Mouse (Mus musculus) erythroblast, adult 5-6 weeks (primary cell): Measurements from ENCODE around the gene Kdm7a. TPM values are rescaled to one million over a fixed set of nuclear protein-coding genes. Genes with fewer than 3 reads are reported as not detected.

Experiments
- ATAC-seq: replicated peaks from 2 replicates; pipeline ENCODE4 v1.8.0; 2016; ENCODE audit warnings: moderate number of reproducible peaks, mild to moderate bottlenecking, moderate TSS enrichment, inconsistent platforms; ENCODE audit not compliant: poor library complexity, low FRiP score, severe bottlenecking
- total RNA-seq, 2 experiments: library from RNA; stranded (forward) in 1 of 2; stranded (reverse) in 1 of 2; fragments of 150-400 nt in 1 of 2; fragments of 200-764, 138-1000 nt in 1 of 2; gene quantifications; 2 replicates each; pipeline versions ENCODE4 v1.2.3 to v1.2.4; 2015 to 2017; ENCODE audit warnings: low replicate concordance in 2 of 2

Gene Kdm7a
- total RNA-seq, 2 experiments from 2014 or later, result 103 to 216 TPM

DNA sequence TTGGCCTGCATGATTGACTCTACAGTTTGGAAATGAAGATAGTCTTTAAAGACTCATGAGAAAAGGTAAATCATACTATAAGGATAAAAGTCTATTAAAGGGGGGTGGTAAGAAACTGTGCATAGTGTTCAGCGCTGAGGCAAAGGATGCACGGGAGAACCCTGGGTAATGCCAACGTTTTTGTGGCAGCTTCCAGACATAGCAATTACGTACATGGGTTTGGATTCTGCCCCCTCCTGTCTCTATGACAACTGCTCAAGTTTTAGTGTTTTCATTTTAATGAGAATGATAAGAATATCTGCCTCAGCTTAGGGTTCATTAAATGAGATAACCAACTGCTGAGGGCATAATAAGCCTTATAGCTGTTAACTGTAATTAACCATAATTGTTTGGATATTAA lies 3.1 kb upstream of the Kdm7a start:
- no peak for ATAC-seq

DNA sequence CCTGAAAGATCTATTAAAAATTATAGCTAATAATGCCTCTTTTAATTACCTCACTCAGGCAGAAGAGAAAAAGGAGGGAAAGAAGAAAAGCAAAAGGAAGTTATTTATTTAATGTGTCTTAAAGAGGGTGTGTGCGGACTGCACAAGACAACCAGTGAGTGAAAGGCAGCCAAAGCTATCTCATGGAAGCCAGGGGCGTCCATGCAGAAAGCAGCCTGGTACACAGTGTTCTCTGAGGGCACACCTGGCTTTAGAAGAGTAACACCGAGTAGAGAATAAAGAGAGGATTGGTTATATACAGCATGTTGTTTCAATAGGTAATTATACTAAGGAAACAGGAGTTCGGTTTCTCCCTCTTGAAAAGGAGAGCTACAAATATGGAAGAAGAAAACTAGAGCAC lies 1.6 kb upstream of the Kdm7a start:
- no peak for ATAC-seq

DNA sequence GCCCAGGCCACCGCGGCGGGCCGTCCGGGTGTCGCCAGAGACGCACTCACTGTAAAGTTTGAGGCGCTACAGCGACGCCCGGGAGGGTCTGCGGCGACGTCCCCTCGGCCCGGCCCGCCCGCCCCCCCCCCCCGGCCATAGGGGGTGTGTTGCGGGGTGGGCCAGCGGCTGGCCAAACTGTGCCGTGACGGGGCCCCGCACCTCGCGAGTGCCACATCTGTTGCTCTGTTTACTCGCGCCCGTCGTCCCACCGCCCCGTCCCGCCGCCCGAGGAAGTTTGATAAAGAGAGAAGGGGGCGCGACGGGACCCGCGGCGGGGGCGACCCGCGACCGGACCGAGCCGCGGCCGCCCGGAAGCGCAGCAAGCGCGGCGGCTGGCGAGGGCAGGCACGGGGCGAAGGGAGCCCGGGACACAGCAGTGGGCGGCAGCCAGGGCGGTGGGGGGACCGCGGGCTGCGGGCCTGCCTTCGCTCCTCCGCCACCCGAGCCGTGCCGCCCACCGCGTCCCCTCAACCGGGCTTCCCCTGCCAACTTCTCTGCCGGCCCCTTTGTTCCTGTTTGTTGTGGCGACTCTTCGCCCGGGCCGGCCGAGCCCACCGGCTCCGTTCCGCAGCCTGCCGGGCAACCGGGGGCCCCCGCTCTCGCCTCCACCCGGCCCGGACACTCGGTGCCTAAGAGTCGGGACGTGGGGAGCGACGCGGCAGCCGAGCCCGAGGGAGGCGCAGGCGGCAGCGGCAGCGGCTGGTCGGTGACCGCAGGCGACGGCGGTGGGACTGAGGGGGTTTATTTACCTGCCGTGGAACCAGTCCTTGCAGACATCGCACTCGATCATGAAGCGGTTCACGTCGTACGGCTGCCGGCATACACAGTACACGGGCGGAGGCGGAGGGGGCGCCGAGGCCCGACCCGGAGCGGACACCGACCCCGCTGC lies 674 bp downstream of the Kdm7a start:
- no peak for ATAC-seq

DNA sequence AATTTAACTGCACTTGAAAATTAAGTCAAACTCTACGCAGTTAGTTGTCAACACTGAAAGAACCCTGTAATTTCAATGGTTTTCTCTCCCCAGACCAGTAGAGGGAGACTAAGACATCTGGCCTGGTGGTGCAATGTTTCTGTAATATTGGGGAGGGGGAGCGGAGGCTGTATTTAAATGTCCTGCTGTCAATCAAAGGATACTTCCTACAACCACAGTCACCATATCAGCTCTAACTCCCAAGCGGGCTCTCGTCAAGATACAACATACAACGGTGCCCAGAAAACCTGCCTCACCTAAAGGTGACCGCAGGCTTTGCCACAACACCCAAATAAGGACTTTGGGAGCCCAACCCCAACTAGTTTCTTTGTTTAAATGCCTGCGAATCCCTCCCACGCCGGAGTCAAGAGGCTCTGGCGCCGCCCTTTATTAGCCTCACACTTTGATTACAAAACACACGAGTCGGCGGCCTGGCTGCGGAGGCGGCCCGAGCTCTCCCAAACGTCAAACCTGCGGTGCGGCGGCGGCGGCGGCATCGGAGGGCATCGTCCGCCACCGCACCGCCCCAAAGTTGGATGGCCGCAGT lies 1.4 kb downstream of the Kdm7a start:
- peak; percentile 61 for ATAC-seq

DNA sequence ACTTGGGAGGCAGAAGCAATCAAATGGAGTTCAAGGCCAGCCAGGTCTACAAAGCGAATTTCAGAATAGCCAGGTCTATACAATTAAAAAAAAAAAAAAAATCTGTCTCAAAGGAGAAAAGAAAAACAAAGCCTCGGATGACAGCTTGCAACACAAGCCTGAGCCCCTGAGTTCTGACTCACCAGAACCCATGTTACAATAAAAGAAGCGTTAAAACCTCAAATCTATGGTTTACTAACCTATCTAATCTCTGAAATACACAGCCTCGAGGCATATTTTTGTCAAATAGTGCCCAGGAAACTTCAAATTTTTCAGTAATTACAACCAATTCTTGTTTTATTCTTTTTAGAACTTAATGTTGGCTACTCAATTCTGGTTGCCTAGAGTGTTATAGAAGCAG lies 2.1 kb downstream of the Kdm7a start:
- ATAC-seq, result no peak

DNA sequence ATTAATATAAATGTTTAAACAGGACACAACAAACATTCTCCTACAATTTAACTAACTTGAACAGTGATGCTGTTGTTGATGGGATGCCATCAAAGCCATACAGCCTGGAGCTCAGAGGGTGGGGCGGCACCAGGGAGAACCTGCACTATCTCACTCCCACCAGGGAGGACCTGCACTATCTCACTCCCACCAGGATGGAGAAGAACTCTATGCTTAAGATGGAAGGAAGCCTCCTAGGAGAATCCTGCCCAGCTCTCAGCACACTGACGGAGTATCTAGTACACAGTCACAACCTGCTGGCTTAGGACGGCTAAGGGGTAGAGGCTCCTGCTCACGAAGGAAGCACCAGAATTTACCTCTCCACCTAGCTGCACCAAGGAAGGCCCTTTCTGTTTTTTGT lies 3.4 kb downstream of the Kdm7a start:
- ATAC-seq, result peak; percentile 81

DNA sequence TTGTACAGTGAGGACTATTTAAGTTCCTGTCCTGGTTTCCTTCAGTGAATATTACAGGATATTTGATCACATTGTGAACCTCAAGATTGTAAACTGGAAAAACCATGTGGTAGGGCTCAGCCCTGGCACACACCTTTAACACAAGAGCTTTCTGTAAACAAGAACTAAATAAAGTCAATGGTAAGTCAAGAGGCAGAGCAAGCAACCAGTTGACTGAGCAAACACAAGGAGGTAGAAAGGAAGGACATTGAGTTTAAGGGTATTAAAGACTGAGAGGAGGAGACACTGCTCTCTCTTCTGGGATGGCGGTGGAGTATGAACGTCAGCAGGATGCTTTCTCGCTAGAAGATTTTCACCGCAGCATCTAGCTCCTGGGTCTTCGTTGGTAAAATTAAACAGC lies 13.6 kb downstream of the Kdm7a start:
- ATAC-seq, result no peak

DNA sequence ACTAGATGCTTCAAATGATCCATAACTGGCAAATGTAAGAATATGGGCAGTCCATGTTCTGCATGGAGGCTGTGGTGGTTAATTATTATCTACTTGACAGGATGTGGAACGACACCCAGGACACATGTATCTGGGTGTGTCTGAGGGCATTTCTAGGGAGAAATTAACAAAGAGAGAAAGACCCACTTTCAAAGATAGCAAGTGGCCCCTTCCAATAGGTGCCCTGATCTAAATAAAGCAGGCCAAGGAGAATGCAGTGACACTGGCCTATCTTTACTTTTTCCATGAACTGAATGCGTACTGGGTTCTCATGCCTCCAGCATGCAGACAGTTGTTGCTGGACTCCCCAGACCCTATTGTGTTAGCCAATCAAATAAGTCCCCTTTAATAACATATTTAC lies 15.1 kb downstream of the Kdm7a start:
- no peak for ATAC-seq

DNA sequence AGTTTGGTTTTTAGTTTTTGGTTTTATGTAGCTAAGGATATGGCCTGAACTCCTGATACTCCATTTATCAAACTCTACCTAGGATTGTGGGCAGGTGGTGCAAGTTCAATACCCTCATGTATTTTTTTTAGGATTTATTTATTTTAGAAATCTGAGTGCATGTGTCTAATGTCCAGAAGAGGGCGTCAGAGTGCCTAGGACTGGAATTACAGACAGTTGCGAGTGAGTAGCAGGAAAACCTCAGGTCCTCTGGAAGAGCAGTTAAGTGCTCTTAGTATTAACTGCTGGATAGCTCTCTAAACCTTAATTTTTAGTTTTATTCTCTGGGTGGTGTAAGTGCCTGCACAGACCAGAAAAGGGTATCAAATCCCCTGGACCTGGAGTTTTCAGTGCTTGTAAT lies 19.4 kb downstream of the Kdm7a start:
- peak; percentile 77 for ATAC-seq

DNA sequence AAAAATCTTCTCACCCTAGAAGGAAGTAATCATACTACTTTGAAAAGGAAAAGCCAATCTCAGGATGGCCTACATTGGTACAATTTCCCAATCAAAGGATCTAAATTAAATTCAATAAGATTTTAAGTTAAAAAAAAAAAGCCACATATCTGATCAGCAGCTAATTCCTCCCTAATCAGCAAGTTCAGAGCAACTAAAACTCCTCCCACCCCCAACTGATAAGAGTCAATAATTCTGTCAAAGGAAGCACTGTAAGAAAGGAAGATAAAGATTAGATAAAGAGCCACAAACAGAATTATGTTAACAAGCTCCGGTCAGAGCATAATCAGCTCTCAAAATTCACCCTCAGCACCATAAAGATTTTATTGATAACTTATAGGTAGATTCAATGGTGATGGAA lies 37.5 kb downstream of the Kdm7a start:
- no peak for ATAC-seq

DNA sequence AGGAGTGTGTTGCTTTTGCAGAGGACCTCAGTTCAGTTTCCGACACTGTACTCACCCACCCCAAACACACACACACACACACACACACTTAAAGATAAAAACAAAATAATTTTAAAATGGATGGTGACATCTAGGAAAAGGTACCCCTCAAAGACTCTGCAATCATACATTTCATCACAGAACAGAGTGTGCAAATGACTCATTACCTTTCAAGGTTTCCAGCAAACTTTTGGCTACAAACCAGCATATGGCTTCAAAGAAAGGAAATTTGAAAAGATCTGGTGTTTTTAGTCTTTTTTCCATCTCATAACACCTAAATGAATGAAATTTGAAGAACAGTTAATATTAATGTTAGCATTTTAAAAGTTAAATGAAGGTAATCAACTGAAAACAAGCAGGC lies 41.7 kb downstream of the Kdm7a start:
- ATAC-seq, result no peak

DNA sequence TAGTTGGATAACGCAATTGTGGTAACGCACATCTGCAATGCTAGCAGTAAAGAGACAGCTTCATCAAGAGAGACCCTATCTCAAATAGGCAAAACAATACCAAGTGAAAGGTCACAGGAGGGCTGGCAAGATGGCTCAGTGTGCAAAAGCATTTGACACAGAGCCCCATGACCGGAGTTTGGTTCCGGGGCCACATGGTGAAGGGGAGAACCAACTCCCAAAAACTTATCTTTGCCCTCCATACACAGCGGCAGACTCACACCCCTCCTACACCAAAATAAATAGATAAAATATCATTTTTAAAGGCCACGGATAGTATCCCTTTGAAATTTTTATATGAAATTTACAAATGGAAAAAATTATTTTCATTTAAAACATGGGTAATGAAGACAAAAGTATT lies 44.6 kb downstream of the Kdm7a start:
- peak; percentile 77 for ATAC-seq

DNA sequence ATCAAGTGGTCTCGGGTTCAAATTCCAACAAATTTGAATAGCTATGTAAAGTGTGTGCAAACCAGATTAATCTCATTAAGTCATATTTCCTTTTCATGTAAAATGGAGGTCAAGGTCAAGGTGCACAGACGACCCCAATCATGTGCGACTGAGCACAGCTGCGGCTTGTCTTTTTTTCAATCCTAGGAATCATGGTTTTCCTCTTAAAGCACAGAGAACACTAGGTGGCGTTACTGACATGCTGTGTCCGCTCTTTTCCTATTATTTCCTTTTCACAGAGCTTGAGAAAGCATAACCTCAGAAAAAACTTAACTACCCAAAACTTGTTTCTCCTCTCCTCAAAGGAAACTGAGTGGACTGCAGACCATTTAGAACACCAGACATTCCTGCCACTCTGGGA lies 60.5 kb downstream of the Kdm7a start:
- no peak for ATAC-seq

DNA sequence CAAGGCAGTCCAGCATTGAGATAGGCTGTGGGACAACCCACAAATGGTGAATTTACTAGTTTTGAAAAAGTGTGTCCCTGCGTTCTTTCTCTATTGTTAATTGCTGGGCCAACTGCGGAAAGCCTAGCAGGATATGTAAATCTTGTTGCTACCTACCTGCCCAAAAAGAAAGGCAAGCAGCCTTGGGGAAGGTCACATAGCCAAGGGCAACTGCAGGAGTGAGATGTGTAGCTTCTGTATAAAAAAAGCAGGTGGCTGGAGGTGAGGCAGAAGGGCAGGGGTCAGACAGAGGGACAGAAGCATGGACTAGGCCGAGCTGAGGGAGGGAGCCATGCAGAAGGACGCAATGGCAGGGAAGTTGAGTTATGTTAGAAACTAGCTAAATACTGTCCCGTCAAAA lies 74.0 kb downstream of the Kdm7a start:
- ATAC-seq, result no peak

DNA sequence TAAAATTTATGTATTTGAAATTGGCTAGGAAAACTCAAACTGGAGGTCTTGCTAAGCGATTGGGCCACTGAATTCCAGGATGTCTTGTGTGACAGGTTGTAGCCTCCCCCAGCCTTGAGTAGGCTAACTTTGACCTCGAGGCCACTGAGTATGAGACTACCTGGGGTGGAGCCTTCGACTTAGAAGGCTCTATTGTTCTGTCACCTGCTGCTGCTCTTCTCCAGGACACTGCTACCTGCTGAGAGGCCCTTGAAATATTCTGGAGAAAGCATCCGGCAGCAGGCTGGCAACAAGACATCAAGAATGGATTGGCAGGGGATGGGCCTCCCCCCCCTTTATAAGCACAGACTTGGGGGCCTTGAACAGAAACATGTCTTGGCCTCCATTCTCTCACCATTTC lies 75.1 kb downstream of the Kdm7a start:
- no peak for ATAC-seq

DNA sequence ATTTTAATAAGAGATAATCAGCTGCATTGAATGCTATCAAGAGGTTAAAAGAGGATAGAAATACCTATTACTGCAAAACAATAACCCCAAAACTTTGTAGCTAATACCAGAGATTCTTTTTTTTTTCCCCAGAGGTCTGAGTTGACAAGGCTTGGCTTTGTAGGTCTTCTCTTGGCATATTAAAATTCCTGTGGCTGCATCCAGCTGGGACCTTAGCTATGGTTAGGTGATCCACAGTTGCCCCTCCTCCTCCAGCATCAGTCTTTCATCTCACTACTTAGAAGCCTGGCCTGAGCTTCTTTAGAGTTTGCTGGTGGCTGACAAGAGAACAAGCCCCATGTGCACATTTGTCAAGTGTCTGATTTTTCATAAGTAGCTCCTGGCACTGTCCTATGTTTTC lies 81.9 kb downstream of the Kdm7a start:
- no peak for ATAC-seq

DNA sequence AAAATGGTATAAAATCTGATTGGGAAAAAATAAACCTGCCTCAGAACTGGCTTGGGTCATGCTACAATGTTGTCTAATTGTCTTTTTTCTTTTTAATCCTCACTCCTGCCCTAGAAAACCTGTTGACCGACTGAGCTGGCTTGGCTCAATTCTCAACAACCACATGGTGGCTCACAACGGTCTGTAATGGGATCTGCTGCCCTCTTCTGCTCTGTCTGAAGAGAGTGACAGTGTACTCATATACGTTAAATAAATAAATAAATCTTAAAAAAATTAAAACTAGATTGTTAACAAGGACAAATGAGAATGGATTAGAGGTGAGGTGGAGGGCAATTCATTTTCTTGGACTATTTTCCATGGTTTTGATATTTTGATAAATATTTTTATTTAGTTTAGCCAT lies 85.9 kb downstream of the Kdm7a start:
- ATAC-seq, result no peak

DNA sequence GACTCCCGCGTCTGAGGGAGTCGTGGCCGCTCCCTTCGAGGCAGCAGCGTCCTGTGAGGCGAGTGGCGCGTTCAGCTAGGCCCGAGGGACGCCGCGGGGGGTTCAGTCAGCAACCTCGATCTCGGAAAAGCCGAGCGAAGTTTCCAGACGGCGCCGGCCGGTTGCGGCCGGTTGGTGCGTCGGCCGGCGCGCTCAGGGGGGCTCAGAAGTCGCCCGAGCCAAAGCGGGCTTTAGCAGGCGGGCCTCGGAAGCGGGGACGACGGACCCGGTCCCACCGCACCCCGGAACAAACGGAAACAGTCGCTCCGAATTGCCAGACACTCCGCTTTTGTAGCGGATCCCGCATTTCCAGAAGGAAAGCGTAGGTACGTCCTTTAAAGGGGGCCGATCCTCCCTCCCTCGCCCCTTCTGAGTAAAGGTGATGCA lies 88.1 kb downstream of the Kdm7a start:
- ATAC-seq, result no peak; the same call in 1 of the 2 replicates

DNA sequence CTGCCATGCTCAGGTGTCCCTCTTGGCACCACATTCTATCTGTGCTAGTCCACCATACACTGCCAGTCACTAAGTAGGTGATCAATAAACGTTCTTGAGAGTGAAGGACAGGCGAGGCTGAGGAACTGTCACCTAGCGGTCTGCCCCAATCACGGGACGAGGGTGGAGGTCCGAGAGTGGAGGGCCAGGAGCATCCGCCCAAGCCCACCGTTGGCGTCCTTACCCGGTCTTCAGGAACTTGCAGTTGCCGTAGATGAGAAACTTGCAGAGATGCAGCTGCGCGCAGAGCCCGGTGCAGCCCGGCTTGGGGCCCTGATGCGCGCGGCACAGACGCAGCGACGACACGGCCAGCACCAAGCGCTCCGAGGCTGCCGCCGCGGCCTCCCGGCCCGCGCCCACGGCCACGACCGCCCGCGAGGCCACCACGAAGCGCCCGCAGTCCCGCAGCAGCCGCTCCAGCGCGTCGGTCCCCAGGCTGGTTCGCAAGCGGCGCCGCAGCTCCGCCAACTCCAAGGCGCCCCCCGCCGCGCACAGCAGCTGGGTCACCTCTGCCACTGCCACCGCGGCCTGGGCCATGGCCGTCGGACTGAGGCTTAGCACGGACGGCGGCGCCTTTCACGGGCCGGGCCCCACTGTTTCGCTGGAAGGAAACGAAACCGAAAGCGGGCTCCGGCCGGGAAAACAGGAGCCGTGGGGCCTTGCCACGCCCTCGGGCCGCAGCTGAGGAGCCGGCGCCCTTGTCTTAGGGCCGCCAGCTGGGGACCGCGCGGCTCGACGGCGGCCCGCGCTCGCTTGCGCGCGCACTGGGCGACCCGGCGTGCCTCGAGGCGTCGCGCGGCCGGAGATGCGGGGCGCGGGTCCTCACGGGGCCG lies 88.8 kb downstream of the Kdm7a start, which contains the start of gene Parp12:
TSS of gene Parp12 (minus strand) at position 766 of the 872 bp plus-strand sequence.
- peak; percentile 90 for ATAC-seq

DNA sequence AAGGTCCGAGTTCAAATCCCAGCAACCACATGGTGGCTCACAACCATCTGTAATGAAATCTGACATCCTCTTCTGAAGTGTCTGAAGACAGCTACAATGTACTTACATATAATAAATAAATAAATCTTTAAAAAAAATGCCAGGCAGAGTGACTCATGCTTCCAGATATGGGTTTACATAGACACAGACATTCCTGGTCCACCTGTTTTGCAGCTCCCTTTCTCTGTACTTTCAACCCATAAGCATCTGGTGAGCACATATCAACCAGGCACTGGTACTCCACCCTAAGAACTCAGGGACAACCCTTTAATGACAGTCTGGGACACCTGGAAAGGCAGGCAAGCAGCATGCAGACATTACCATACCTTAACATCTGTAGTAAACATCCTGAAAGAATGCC lies 91.2 kb downstream of the Kdm7a start:
- ATAC-seq, result no peak
